In the genomic region with DNA sequence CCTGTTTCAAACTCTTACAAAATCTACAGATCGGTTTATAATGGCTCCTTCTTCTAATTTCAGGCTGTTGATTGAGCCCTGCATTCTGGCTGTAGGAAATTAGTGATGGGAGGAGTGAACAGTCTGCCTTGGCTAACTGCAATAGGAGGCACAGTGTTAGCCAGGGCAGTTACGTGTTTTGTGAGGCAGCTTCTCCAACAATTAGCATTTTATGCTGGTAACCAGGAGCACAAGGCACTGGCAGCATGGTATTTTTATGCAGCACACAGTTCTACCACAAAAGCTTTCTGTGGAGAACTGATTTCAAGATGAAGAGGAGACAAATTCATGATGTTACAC, we compare ENCODE assay signal across 15 mouse cellular contexts.
DNase-seq lines count a peak whose midpoint lies in the region; ATAC-seq and TF ChIP-seq lines count a peak whose summit lies in the region.
"Had no signal": no experiment of that assay in that cellular context is flagged by ENCODE, and none has a peak within 500 bp of the region (broad histone marks: within the 10 kb centered on the region; RNA-seq: fewer than 3 reads in every experiment).

No protein-coding gene starts in this region.

- H3K27me3 ChIP-seq in heart, embryonic 14.5 days (ENCODE audit: control insufficient read depth, insufficient read depth, low read length): no peaks in the 10 kb centered on the region
- H3K27me3 ChIP-seq in neural tube, embryonic 11.5 days (ENCODE audit: control insufficient read depth, insufficient read depth, low read length): no peaks in the 10 kb centered on the region
- no peaks in the 10 kb centered on the region for H3K27me3 ChIP-seq in liver, postnatal 0 days (ENCODE audit: insufficient read depth, low read length)
- no peaks in the 10 kb centered on the region for H3K27me3 ChIP-seq in intestine, embryonic 15.5 days (replicated peaks)

- H3K4me1 ChIP-seq in heart, embryonic 14.5 days (ENCODE audit: control insufficient read depth in 2 of 2, insufficient read depth in 2 of 2, low read length in 2 of 2): peaks cover 7 to 62% of the 10 kb centered on the region in 2 experiments
- peaks cover 7% of the 10 kb centered on the region for H3K4me1 ChIP-seq in neural tube, embryonic 11.5 days (ENCODE audit: control insufficient read depth, insufficient read depth, low read length)
- H3K4me1 ChIP-seq in liver, postnatal 0 days (ENCODE audit: insufficient read depth): peaks cover 17% of the 10 kb centered on the region
- no peaks in the 10 kb centered on the region for H3K4me1 ChIP-seq in intestine, embryonic 15.5 days (replicated peaks)

- WGBS in heart, embryonic 14.5 days: 82% methylated on average over 2 of the region's 2 CpGs
- 47% methylated on average over 2 of the region's 2 CpGs for WGBS in neural tube, embryonic 11.5 days
- 81% methylated on average over 2 of the region's 2 CpGs for WGBS in liver, postnatal 0 days (ENCODE audit: insufficient replicate concordance)
- 81% methylated on average over 2 of the region's 2 CpGs for WGBS in intestine, embryonic 15.5 days

- H3K4me2 ChIP-seq in heart, embryonic 14.5 days (ENCODE audit: low read length): 0 out of 2 replicates have a peak overlapping the region, but pooled peaks have one; percentile 1
- no peak overlapping the region for H3K4me2 ChIP-seq in neural tube, embryonic 11.5 days (ENCODE audit: low read depth)
- H3K4me2 ChIP-seq in liver, postnatal 0 days (ENCODE audit: low read depth, low read length): peak overlapping the region; percentile 46; the same call in 1 of the 2 replicates
- no peak overlapping the region for H3K4me2 ChIP-seq in intestine, embryonic 15.5 days (replicated peaks)
- H3K4me2 ChIP-seq: lung, embryonic 14.5 days had no signal

- TF ChIP-seq CTCF in liver, postnatal 0 days (IDR thresholded peaks at IDR 0.05; ENCODE audit: low read depth): no peak

- no peak for TF ChIP-seq EP300 in liver, postnatal 0 days (IDR thresholded peaks at IDR 0.05; ENCODE audit: low read depth)

- H3K9me3 ChIP-seq in heart, embryonic 14.5 days (ENCODE audit: control insufficient read depth, low read length): no peaks in the 10 kb centered on the region
- H3K9me3 ChIP-seq in neural tube, embryonic 11.5 days (ENCODE audit: control insufficient read depth, low read length): no peaks in the 10 kb centered on the region
- no peaks in the 10 kb centered on the region for H3K9me3 ChIP-seq in liver, postnatal 0 days (ENCODE audit: low read length)
- H3K9me3 ChIP-seq in intestine, embryonic 15.5 days: no peaks in the 10 kb centered on the region

- H3K36me3 ChIP-seq in heart, embryonic 14.5 days (ENCODE audit: control insufficient read depth, insufficient read depth, low read length): no peaks in the 10 kb centered on the region
- no peaks in the 10 kb centered on the region for H3K36me3 ChIP-seq in neural tube, embryonic 11.5 days (ENCODE audit: control insufficient read depth, insufficient read depth, low read length)
- no peaks in the 10 kb centered on the region for H3K36me3 ChIP-seq in liver, postnatal 0 days (replicated peaks; ENCODE audit: insufficient read depth, low read length)
- H3K36me3 ChIP-seq in intestine, embryonic 15.5 days: no peaks in the 10 kb centered on the region

- no peak for DNase-seq in heart, adult 8-10 months (ENCODE audit: low spot score)
- no peak for DNase-seq in neural tube, embryonic 11.5 days (ENCODE audit: low spot score)
- DNase-seq in neural tube, embryonic 10.5 days (ENCODE audit: extremely low spot score, low spot score): no peak
- no peak for DNase-seq in liver, postnatal 0 days
- no peak for DNase-seq in frontal cortex, postnatal 14 days (ENCODE audit: low spot score in 2 of 2)
- no peak for DNase-seq in gastrocnemius, postnatal 10 days
- DNase-seq: adrenal gland, postnatal 14 days; cerebellum, adult 2 months; kidney, postnatal 36 days; retina, postnatal 1 day had no signal

- ATAC-seq in heart, embryonic 14.5 days (ENCODE audit: insufficient number of reproducible peaks, insufficient read depth, low FRiP score, low read depth): no peak
- ATAC-seq in neural tube, embryonic 11.5 days (ENCODE audit: insufficient read depth, low FRiP score, low TSS enrichment): peak; percentile 53; the same call in 1 of the 2 replicates
- no peak for ATAC-seq in liver, postnatal 0 days
- ATAC-seq in intestine, embryonic 15.5 days: no peak
- ATAC-seq: CD4-positive, CD25-positive, alpha-beta regulatory T cell, adult 4 months; inflammation-experienced regulatory T-cells, adult 6 months had no signal

- H3K4me3 ChIP-seq in heart, embryonic 14.5 days (ENCODE audit: control insufficient read depth in 1 of 2, insufficient read depth in 1 of 2, low read depth in 1 of 2, low read length in 2 of 2): no peak overlapping the region
- H3K4me3 ChIP-seq in neural tube, embryonic 11.5 days (ENCODE audit: low read depth, low read length): no peak overlapping the region
- no peak overlapping the region for H3K4me3 ChIP-seq in liver, postnatal 0 days (ENCODE audit: low read depth, low read length)
- no peak overlapping the region for H3K4me3 ChIP-seq in intestine, embryonic 15.5 days (replicated peaks)

- peak overlapping the region; percentile 69 to 70 for H3K27ac ChIP-seq in heart, embryonic 14.5 days (replicated peaks in 1 of 2; ENCODE audit: control insufficient read depth in 1 of 2, insufficient read depth in 1 of 2, low read depth in 2 of 2, low read length in 2 of 2)
- no peak overlapping the region for H3K27ac ChIP-seq in neural tube, embryonic 11.5 days (ENCODE audit: low read depth, low read length)
- H3K27ac ChIP-seq in liver, postnatal 0 days (ENCODE audit: low read depth): peak overlapping the region; percentile 25; the same call in 1 of the 2 replicates
- H3K27ac ChIP-seq in intestine, embryonic 15.5 days: no peak overlapping the region

- no peak overlapping the region for H3K9ac ChIP-seq in heart, embryonic 14.5 days (ENCODE audit: low read length)
- no peak overlapping the region for H3K9ac ChIP-seq in neural tube, embryonic 11.5 days (ENCODE audit: low read length)
- H3K9ac ChIP-seq in liver, postnatal 0 days (replicated peaks): no peak overlapping the region
- H3K9ac ChIP-seq in intestine, embryonic 15.5 days: no peak overlapping the region
- H3K9ac ChIP-seq: lung, embryonic 14.5 days had no signal

Comparison
In these comparisons a context has a peak if more than half of its experiments do, and no peak if none do; other contexts are left out.
1. H3K27ac ChIP-seq: peak in heart, embryonic 14.5 days (2 of 2) and liver, postnatal 0 days (single experiment); none in neural tube, embryonic 11.5 days (single experiment) and intestine, embryonic 15.5 days (single experiment).
2. H3K4me2 ChIP-seq: peak in heart, embryonic 14.5 days (single experiment) and liver, postnatal 0 days (single experiment); none in neural tube, embryonic 11.5 days (single experiment) and intestine, embryonic 15.5 days (single experiment).